Mouse (Mus musculus): ENCODE results near the gene Gm20388.

DNA sequence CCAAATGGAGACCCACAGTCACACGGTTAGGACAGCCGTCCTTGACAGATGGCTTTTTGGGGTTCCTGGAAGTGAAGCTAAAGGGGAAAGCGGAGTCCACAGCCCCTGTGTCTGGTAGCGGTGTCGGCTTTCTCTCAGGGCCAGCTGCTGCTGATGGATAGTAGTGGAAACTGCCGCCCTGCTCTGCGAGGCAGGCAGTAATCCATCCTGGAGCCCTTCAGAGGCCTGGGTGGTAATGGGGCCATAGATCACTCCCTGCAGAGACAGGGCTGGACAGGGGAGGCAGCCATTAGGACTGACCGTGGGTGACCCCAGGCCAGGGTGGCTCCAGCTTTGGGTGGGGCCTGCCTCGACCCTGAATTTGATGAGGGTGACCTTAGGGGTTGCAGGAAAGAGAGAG lies 463.9 kb downstream of the Gm20388 start:
- TF ChIP-seq CTCF (IDR thresholded peaks at IDR 0.05; ENCODE audit: low read depth) (no peak), EP300 (IDR thresholded peaks at IDR 0.05; ENCODE audit: low read depth) (no peak)
